Mouse (Mus musculus): ENCODE results near the gene B3gat1. TPM values are rescaled to one million over a fixed set of nuclear protein-coding genes. Genes with fewer than 3 reads are reported as not detected.

B3gat1 gene
- polyA plus RNA-seq, 1 experiment: not detected

DNA sequence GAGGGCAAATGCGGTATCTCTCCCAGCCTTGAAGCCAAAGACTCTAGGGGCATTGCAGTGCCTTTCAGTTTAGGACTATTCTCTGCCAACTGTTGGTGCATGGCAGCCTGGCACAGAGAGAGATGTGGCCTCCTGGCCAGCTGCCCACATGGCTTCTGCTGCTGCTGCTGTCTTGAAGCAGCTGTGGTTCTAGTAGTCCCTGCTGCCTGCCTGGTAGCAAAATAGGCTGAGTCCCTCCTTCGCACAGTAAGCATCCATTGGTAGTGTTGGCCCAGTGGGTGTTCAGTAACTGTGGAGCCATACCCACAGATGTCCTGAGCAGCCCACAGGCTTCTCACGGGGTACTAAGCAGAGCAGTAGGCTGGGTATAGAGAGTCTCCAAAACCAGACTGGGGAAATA is 9.3 kb downstream of the B3gat1 start:
- no peaks in the 10 kb centered on the region for H3K79me2 ChIP-seq (ENCODE audit: control insufficient read depth, insufficient read depth)
- no peak for TF ChIP-seq REST (IDR thresholded peaks at IDR 0.05; ENCODE audit: insufficient read depth, insufficient read length)
- no peak for TF ChIP-seq TCF12 (IDR thresholded peaks at IDR 0.05; ENCODE audit: insufficient read depth, poor library complexity, severe bottlenecking)
- TF ChIP-seq POLR2AphosphoS2 (IDR thresholded peaks at IDR 0.05; ENCODE audit: insufficient read length, low read depth): no peak
- TF ChIP-seq USF1 (IDR thresholded peaks at IDR 0.05; ENCODE audit: low read depth): no peak
- TF ChIP-seq MYOG (IDR thresholded peaks at IDR 0.05; ENCODE audit: control insufficient read depth in 1 of 3, insufficient read depth in 1 of 3, insufficient read length in 2 of 3, low read depth in 2 of 3): no peak
- no peak for TF ChIP-seq POLR2A (IDR thresholded peaks at IDR 0.05; ENCODE audit: insufficient read length, low read depth)
- no peak for TF ChIP-seq MYOD1 (IDR thresholded peaks at IDR 0.05; ENCODE audit: control insufficient read depth in 1 of 3, insufficient read length in 2 of 3, low read depth in 2 of 3)
- TF ChIP-seq TCF3 (IDR thresholded peaks at IDR 0.05; ENCODE audit: insufficient read length, low read depth): no peak
- no peak for TF ChIP-seq SRF (IDR thresholded peaks at IDR 0.05; ENCODE audit: control insufficient read depth, insufficient read length, low read depth)
- TF ChIP-seq E2F4 (IDR thresholded peaks at IDR 0.05; ENCODE audit: insufficient read depth): no peak
- TF ChIP-seq MAX (IDR thresholded peaks at IDR 0.05; ENCODE audit: low read depth): no peak
- TF ChIP-seq CEBPB (IDR thresholded peaks at IDR 0.05; ENCODE audit: insufficient read depth, poor library complexity, severe bottlenecking): no peak
- no peak overlapping the region for H3ac ChIP-seq (ENCODE audit: control insufficient read depth, insufficient read length)
- H3K4me2 ChIP-seq (ENCODE audit: low read depth): no peak overlapping the region
- no peaks in the 10 kb centered on the region for H3K27me3 ChIP-seq (ENCODE audit: control insufficient read depth, insufficient read depth, insufficient read length)
- no peaks in the 10 kb centered on the region for H3K36me3 ChIP-seq (ENCODE audit: control insufficient read depth, insufficient read depth)
- no peak overlapping the region for H3K4me3 ChIP-seq

DNA sequence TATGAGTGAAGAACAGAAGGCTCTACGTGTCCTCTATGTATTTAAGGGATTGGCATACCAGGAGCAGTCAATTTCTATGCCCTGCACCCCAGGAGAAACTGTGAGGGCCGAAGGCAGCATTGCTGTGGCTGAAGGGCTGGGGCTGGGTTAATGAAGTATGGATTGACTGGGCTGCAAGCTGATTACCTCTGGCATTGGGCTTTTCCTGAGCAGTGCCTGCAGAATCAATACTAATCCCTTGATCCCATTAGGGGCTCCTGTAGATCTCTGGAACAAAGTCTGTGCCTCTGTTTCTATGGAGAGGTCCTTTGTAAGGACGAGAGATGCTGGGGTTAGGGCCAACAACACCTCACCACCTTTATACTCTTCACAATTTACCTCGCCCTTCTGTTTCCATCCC is 13.6 kb downstream of the B3gat1 start:
- H3ac ChIP-seq (ENCODE audit: control insufficient read depth, insufficient read length): no peak overlapping the region
- H3K4me2 ChIP-seq (ENCODE audit: low read depth): no peak overlapping the region
- no peaks in the 10 kb centered on the region for H3K79me2 ChIP-seq (ENCODE audit: control insufficient read depth, insufficient read depth)
- H3K36me3 ChIP-seq (ENCODE audit: control insufficient read depth, insufficient read depth): no peaks in the 10 kb centered on the region
- H3K4me3 ChIP-seq: no peak overlapping the region
- no peaks in the 10 kb centered on the region for H3K27me3 ChIP-seq (ENCODE audit: control insufficient read depth, insufficient read depth, insufficient read length)
- TF ChIP-seq TCF12 (IDR thresholded peaks at IDR 0.05; ENCODE audit: insufficient read depth, poor library complexity, severe bottlenecking): no peak
- TF ChIP-seq CEBPB (IDR thresholded peaks at IDR 0.05; ENCODE audit: insufficient read depth, poor library complexity, severe bottlenecking): no peak
- no peak for TF ChIP-seq TCF3 (IDR thresholded peaks at IDR 0.05; ENCODE audit: insufficient read length, low read depth)
- TF ChIP-seq POLR2AphosphoS2 (IDR thresholded peaks at IDR 0.05; ENCODE audit: insufficient read length, low read depth): no peak
- TF ChIP-seq E2F4 (IDR thresholded peaks at IDR 0.05; ENCODE audit: insufficient read depth): no peak
- TF ChIP-seq SRF (IDR thresholded peaks at IDR 0.05; ENCODE audit: control insufficient read depth, insufficient read length, low read depth): no peak

DNA sequence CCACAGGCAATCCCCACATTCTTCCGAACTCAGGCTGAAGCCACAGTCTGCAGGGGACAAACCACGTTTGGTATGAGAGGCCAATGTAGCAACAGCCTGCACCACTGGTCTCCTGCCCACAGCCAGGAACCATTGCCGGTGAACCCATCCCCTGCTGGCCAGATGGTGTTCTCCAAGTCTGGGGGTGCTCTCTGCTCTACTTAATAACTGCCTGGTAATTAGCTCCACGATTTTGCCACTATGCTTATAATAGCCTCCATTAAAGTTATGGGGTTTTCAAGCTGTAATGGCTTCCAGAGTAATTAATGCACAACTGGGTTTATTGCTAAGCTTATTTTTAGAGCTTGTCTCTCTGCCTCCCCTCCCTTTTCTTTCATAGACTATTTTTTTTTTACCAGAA is 15.4 kb downstream of the B3gat1 start:
- Histone ChIP-seq H3K4me3 (no peak overlapping the region), H3K79me2 (ENCODE audit: control insufficient read depth, insufficient read depth) (no peaks in the 10 kb centered on the region), H3K27me3 (ENCODE audit: control insufficient read depth, insufficient read depth, insufficient read length) (no peaks in the 10 kb centered on the region), H3ac (ENCODE audit: control insufficient read depth, insufficient read length) (no peak overlapping the region), H3K36me3 (ENCODE audit: control insufficient read depth, insufficient read depth) (no peaks in the 10 kb centered on the region), H3K4me2 (ENCODE audit: low read depth) (no peak overlapping the region)
- no peak for TF ChIP-seq MYOD1 (IDR thresholded peaks at IDR 0.05; ENCODE audit: control insufficient read depth in 1 of 3, insufficient read length in 2 of 3, low read depth in 2 of 3)
- no peak for TF ChIP-seq USF1 (IDR thresholded peaks at IDR 0.05; ENCODE audit: low read depth)
- no peak for TF ChIP-seq POLR2A (IDR thresholded peaks at IDR 0.05; ENCODE audit: insufficient read length, low read depth)
- TF ChIP-seq REST (IDR thresholded peaks at IDR 0.05; ENCODE audit: insufficient read depth, insufficient read length): no peak
- no peak for TF ChIP-seq TCF3 (IDR thresholded peaks at IDR 0.05; ENCODE audit: insufficient read length, low read depth)
- no peak for TF ChIP-seq CEBPB (IDR thresholded peaks at IDR 0.05; ENCODE audit: insufficient read depth, poor library complexity, severe bottlenecking)
- TF ChIP-seq MYOG (IDR thresholded peaks at IDR 0.05; ENCODE audit: control insufficient read depth in 1 of 3, insufficient read depth in 1 of 3, insufficient read length in 2 of 3, low read depth in 2 of 3): no peak
- TF ChIP-seq TCF12 (IDR thresholded peaks at IDR 0.05; ENCODE audit: insufficient read depth, poor library complexity, severe bottlenecking): no peak
- no peak for TF ChIP-seq E2F4 (IDR thresholded peaks at IDR 0.05; ENCODE audit: insufficient read depth)
- no peak for TF ChIP-seq SRF (IDR thresholded peaks at IDR 0.05; ENCODE audit: control insufficient read depth, insufficient read length, low read depth)
- TF ChIP-seq MAX (IDR thresholded peaks at IDR 0.05; ENCODE audit: low read depth): no peak
- no peak for TF ChIP-seq POLR2AphosphoS2 (IDR thresholded peaks at IDR 0.05; ENCODE audit: insufficient read length, low read depth)

DNA sequence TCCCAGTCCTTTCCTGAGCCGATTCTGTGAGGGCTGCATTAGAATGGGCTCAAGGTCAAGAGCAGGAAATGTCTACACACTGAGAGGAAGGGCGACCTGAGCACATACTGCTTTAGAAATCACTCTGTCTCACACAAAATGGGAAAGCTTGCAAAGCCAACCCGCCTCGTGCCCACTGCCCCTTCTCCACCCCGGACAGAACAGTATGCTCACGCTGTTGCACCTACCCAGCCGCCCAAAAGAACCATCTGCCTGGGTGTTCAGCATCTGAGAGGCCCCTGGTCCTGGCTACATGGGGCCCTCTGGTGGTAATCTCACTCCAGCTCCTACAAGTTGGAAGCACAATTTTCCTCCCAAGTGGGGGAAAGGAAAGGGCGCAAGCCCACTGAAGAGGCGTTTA is 26.6 kb downstream of the B3gat1 start:
- Histone ChIP-seq H3ac (ENCODE audit: control insufficient read depth, insufficient read length) (no peak overlapping the region), H3K4me3 (no peak overlapping the region), H3K36me3 (ENCODE audit: control insufficient read depth, insufficient read depth) (no peaks in the 10 kb centered on the region), H3K79me2 (ENCODE audit: control insufficient read depth, insufficient read depth) (no peaks in the 10 kb centered on the region), H3K27me3 (ENCODE audit: control insufficient read depth, insufficient read depth, insufficient read length) (no peaks in the 10 kb centered on the region), H3K4me2 (ENCODE audit: low read depth) (no peak overlapping the region)
- TF ChIP-seq TCF12 (IDR thresholded peaks at IDR 0.05; ENCODE audit: insufficient read depth, poor library complexity, severe bottlenecking) (no peak), MYOD1 (IDR thresholded peaks at IDR 0.05; ENCODE audit: control insufficient read depth in 1 of 3, insufficient read length in 2 of 3, low read depth in 2 of 3) (no peak), MYOG (IDR thresholded peaks at IDR 0.05; ENCODE audit: control insufficient read depth in 1 of 3, insufficient read depth in 1 of 3, insufficient read length in 2 of 3, low read depth in 2 of 3) (no peak), E2F4 (IDR thresholded peaks at IDR 0.05; ENCODE audit: insufficient read depth) (no peak), SRF (IDR thresholded peaks at IDR 0.05; ENCODE audit: control insufficient read depth, insufficient read length, low read depth) (no peak), TCF3 (IDR thresholded peaks at IDR 0.05; ENCODE audit: insufficient read length, low read depth) (no peak), MAX (IDR thresholded peaks at IDR 0.05; ENCODE audit: low read depth) (no peak), POLR2AphosphoS2 (IDR thresholded peaks at IDR 0.05; ENCODE audit: insufficient read length, low read depth) (no peak), REST (IDR thresholded peaks at IDR 0.05; ENCODE audit: insufficient read depth, insufficient read length) (no peak), POLR2A (IDR thresholded peaks at IDR 0.05; ENCODE audit: insufficient read length, low read depth) (no peak), USF1 (IDR thresholded peaks at IDR 0.05; ENCODE audit: low read depth) (no peak), CEBPB (IDR thresholded peaks at IDR 0.05; ENCODE audit: insufficient read depth, poor library complexity, severe bottlenecking) (no peak)

DNA sequence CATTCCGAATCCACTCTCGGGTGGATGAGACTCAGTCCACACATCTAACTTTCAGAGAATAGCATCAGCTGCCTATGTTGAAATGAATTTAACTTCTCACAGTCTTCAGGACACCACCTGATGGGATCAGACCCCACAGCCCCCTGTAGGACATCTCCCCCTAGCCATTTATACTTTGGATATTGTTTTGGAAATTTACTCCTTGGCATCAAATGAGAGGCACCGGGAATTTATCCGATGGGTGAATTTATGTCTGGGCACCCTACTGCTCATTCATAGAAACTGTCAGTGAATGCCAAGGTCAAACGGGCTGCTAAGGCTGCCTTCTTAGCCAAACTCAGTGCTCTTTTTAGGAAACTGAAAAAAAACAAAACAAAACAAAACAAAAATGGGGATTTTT is 27.0 kb downstream of the B3gat1 start:
- Histone ChIP-seq H3K36me3 (ENCODE audit: control insufficient read depth, insufficient read depth) (no peaks in the 10 kb centered on the region), H3K4me3 (no peak overlapping the region), H3K27me3 (ENCODE audit: control insufficient read depth, insufficient read depth, insufficient read length) (no peaks in the 10 kb centered on the region), H3ac (ENCODE audit: control insufficient read depth, insufficient read length) (no peak overlapping the region), H3K4me2 (ENCODE audit: low read depth) (no peak overlapping the region), H3K79me2 (ENCODE audit: control insufficient read depth, insufficient read depth) (no peaks in the 10 kb centered on the region)
- no peak for TF ChIP-seq POLR2AphosphoS2 (IDR thresholded peaks at IDR 0.05; ENCODE audit: insufficient read length, low read depth)
- TF ChIP-seq E2F4 (IDR thresholded peaks at IDR 0.05; ENCODE audit: insufficient read depth): no peak
- TF ChIP-seq MAX (IDR thresholded peaks at IDR 0.05; ENCODE audit: low read depth): no peak
- no peak for TF ChIP-seq MYOG (IDR thresholded peaks at IDR 0.05; ENCODE audit: control insufficient read depth in 1 of 3, insufficient read depth in 1 of 3, insufficient read length in 2 of 3, low read depth in 2 of 3)
- TF ChIP-seq REST (IDR thresholded peaks at IDR 0.05; ENCODE audit: insufficient read depth, insufficient read length): no peak
- TF ChIP-seq CEBPB (IDR thresholded peaks at IDR 0.05; ENCODE audit: insufficient read depth, poor library complexity, severe bottlenecking): no peak
- no peak for TF ChIP-seq TCF3 (IDR thresholded peaks at IDR 0.05; ENCODE audit: insufficient read length, low read depth)
- no peak for TF ChIP-seq MYOD1 (IDR thresholded peaks at IDR 0.05; ENCODE audit: control insufficient read depth in 1 of 3, insufficient read length in 2 of 3, low read depth in 2 of 3)
- TF ChIP-seq TCF12 (IDR thresholded peaks at IDR 0.05; ENCODE audit: insufficient read depth, poor library complexity, severe bottlenecking): no peak
- TF ChIP-seq USF1 (IDR thresholded peaks at IDR 0.05; ENCODE audit: low read depth): no peak
- no peak for TF ChIP-seq SRF (IDR thresholded peaks at IDR 0.05; ENCODE audit: control insufficient read depth, insufficient read length, low read depth)
- TF ChIP-seq POLR2A (IDR thresholded peaks at IDR 0.05; ENCODE audit: insufficient read length, low read depth): no peak

All from myocyte (in vitro differentiated cells).